Mouse (Mus musculus): ENCODE measurements around the gene Tubb2b. TPM values are rescaled to one million over a fixed set of nuclear protein-coding genes. Genes with fewer than 3 reads are reported as not detected.

The Tubb2b gene
- total and polyA plus RNA-seq, 3 experiments, result 3.5 to 9.7 (median 3.8) TPM

DNA sequence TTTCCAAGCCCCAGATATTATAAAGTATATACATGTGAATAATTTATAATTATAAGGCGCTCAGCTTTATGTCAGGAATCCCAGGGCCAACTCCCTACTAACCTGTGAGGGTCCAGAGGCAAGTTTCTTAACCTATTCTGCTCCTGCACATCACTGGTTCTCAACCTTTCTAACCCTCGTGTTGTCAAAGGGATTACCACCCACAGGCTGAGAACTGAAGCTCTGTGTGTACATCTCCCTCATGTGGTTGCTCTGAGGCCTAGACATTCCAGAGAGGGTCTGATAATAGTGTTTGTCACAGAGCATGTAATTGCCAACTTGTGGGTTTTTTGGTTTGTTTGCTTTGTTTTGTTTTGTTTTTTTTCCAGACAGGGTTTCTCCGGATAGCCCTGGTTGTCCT, 16.6 kb upstream of the Tubb2b start:
- peaks cover 14% of the 10 kb centered on the region for H3K4me1 ChIP-seq (ENCODE audit: insufficient read depth, low read depth, low read length)
- no peak for DNase-seq (ENCODE audit: low spot score)
- no peak for ATAC-seq (ENCODE audit: extremely low read depth, insufficient number of reproducible peaks, low FRiP score, poor library complexity, severe bottlenecking)

GRCm38 (mm10) chr13:34143389-34143788, 13.1 kb upstream of the Tubb2b start:
- Histone ChIP-seq H3K4me1 (ENCODE audit: insufficient read depth, low read depth, low read length) (peaks cover 4% of the 10 kb centered on the region), H3K36me3 (replicated peaks) (no peaks in the 10 kb centered on the region), H3K9me3 (replicated peaks) (no peaks in the 10 kb centered on the region), H3K27me3 (ENCODE audit: insufficient read depth, low read length) (peaks cover 14% of the 10 kb centered on the region), H3K4me3 (ENCODE audit: low read depth, low read length) (no peak overlapping the region)
- DNase-seq (ENCODE audit: low spot score) (no peak), ATAC-seq (ENCODE audit: extremely low read depth, insufficient number of reproducible peaks, low FRiP score, poor library complexity, severe bottlenecking) (no peak)
- TF ChIP-seq CTCF (IDR thresholded peaks at IDR 0.05; ENCODE audit: low read depth, low read length) (no peak), GATA2 (IDR thresholded peaks at IDR 0.05; ENCODE audit: borderline replicate concordance, low read depth, low read length) (no peak), POLR2AphosphoS5 (IDR thresholded peaks at IDR 0.05; ENCODE audit: insufficient replicate concordance, low read depth, low read length) (no peak)

More for the DNA sequence above, 16.6 kb upstream of the Tubb2b start:
- Histone ChIP-seq H3K9me3 (replicated peaks) (no peaks in the 10 kb centered on the region), H3K36me3 (replicated peaks) (no peaks in the 10 kb centered on the region), H3K4me3 (ENCODE audit: low read depth, low read length) (no peak overlapping the region), H3K27me3 (ENCODE audit: insufficient read depth, low read length) (peaks cover 38% of the 10 kb centered on the region)
- TF ChIP-seq GATA1 (IDR thresholded peaks at IDR 0.05; ENCODE audit: borderline replicate concordance, low read length) (no peak), TAL1 (conservative IDR thresholded peaks at IDR 0.05; ENCODE audit: low read depth, low read length) (no peak), GATA2 (IDR thresholded peaks at IDR 0.05; ENCODE audit: borderline replicate concordance, low read depth, low read length) (no peak), CTCF (IDR thresholded peaks at IDR 0.05; ENCODE audit: low read depth, low read length) (no peak)

DNA sequence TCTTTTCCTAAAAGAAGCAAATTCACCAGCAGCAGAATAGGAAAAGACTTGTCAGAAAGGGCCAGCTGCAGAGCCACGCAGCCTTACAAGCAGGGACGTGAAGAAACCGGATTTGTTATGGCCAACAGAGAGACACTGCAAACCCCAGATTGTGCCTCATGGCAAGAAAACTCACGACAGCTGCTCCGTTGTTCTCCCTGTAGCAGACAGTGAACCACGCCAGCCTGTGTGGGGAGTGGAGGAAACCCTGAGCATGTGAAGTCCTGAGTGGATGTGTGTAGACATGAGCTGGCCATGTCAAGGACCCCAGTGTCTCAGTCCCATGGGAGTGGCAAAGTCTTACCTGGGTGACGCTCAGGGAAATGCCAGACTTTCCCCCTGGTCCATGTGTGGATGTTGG, 6.3 kb upstream of the Tubb2b start:
- no peaks in the 10 kb centered on the region for H3K9me3 ChIP-seq (replicated peaks)
- peaks cover 41% of the 10 kb centered on the region for H3K27me3 ChIP-seq (ENCODE audit: insufficient read depth, low read length)
- peaks cover 6% of the 10 kb centered on the region for H3K4me1 ChIP-seq (ENCODE audit: insufficient read depth, low read depth, low read length)
- TF ChIP-seq CTCF (IDR thresholded peaks at IDR 0.05; ENCODE audit: low read depth, low read length), result no peak
- no peak for TF ChIP-seq GATA1 (IDR thresholded peaks at IDR 0.05; ENCODE audit: borderline replicate concordance, low read length)
- TF ChIP-seq TAL1 (conservative IDR thresholded peaks at IDR 0.05; ENCODE audit: low read depth, low read length), result no peak
- no peak for TF ChIP-seq GATA2 (IDR thresholded peaks at IDR 0.05; ENCODE audit: borderline replicate concordance, low read depth, low read length)
- TF ChIP-seq POLR2AphosphoS5 (IDR thresholded peaks at IDR 0.05; ENCODE audit: insufficient replicate concordance, low read depth, low read length), result no peak
- no peak overlapping the region for H3K4me3 ChIP-seq (ENCODE audit: low read depth, low read length)
- ATAC-seq (ENCODE audit: extremely low read depth, insufficient number of reproducible peaks, low FRiP score, poor library complexity, severe bottlenecking) (no peak), DNase-seq (ENCODE audit: low spot score) (no peak)
- H3K36me3 ChIP-seq (replicated peaks), result no peaks in the 10 kb centered on the region

- Histone ChIP-seq H3K4me3 (ENCODE audit: low read depth, low read length) (no peak overlapping the region), H3K4me1 (ENCODE audit: insufficient read depth, low read depth, low read length) (peaks cover 29% of the 10 kb centered on the region), H3K36me3 (replicated peaks) (no peaks in the 10 kb centered on the region), H3K9me3 (replicated peaks) (no peaks in the 10 kb centered on the region), H3K27me3 (ENCODE audit: insufficient read depth, low read length) (peaks cover 59% of the 10 kb centered on the region)
- TF ChIP-seq POLR2AphosphoS5 (IDR thresholded peaks at IDR 0.05; ENCODE audit: insufficient replicate concordance, low read depth, low read length), result no peak
- DNase-seq (ENCODE audit: low spot score) (no peak), ATAC-seq (ENCODE audit: extremely low read depth, insufficient number of reproducible peaks, low FRiP score, poor library complexity, severe bottlenecking) (no peak)
These were observed 4.0 kb upstream of the Tubb2b start for GRCm38 (mm10) chr13:34134276-34134675.

GRCm38 (mm10) chr13:34133326-34134071, 3.2 kb upstream of the Tubb2b start:
- no peak for DNase-seq (ENCODE audit: low spot score)

GRCm38 (mm10) chr13:34132875-34133274, 2.6 kb upstream of the Tubb2b start:
- no peak for TF ChIP-seq TAL1 (conservative IDR thresholded peaks at IDR 0.05; ENCODE audit: low read depth, low read length)
- no peak for TF ChIP-seq GATA1 (IDR thresholded peaks at IDR 0.05; ENCODE audit: borderline replicate concordance, low read length)
- TF ChIP-seq POLR2AphosphoS5 (IDR thresholded peaks at IDR 0.05; ENCODE audit: insufficient replicate concordance, low read depth, low read length), result no peak
- TF ChIP-seq GATA2 (IDR thresholded peaks at IDR 0.05; ENCODE audit: borderline replicate concordance, low read depth, low read length), result no peak
- TF ChIP-seq CTCF (IDR thresholded peaks at IDR 0.05; ENCODE audit: low read depth, low read length), result no peak
- Histone ChIP-seq H3K4me1 (ENCODE audit: insufficient read depth, low read depth, low read length) (peaks cover 36% of the 10 kb centered on the region), H3K9me3 (replicated peaks) (no peaks in the 10 kb centered on the region), H3K27me3 (ENCODE audit: insufficient read depth, low read length) (peaks cover 60% of the 10 kb centered on the region), H3K4me3 (ENCODE audit: low read depth, low read length) (no peak overlapping the region), H3K36me3 (replicated peaks) (no peaks in the 10 kb centered on the region)
- no peak for ATAC-seq (ENCODE audit: extremely low read depth, insufficient number of reproducible peaks, low FRiP score, poor library complexity, severe bottlenecking)
- DNase-seq (ENCODE audit: low spot score), result no peak

More at GRCm38 (mm10) chr13:34133326-34134071, 3.2 kb upstream of the Tubb2b start:
- Histone ChIP-seq H3K4me3 (ENCODE audit: low read depth, low read length) (no peak overlapping the region), H3K9me3 (replicated peaks) (no peaks in the 10 kb centered on the region), H3K36me3 (replicated peaks) (no peaks in the 10 kb centered on the region), H3K27me3 (ENCODE audit: insufficient read depth, low read length) (peaks cover 62% of the 10 kb centered on the region), H3K4me1 (ENCODE audit: insufficient read depth, low read depth, low read length) (peaks cover 36% of the 10 kb centered on the region)
- no peak for ATAC-seq (ENCODE audit: extremely low read depth, insufficient number of reproducible peaks, low FRiP score, poor library complexity, severe bottlenecking)
- TF ChIP-seq POLR2AphosphoS5 (IDR thresholded peaks at IDR 0.05; ENCODE audit: insufficient replicate concordance, low read depth, low read length), result no peak
- TF ChIP-seq CTCF (IDR thresholded peaks at IDR 0.05; ENCODE audit: low read depth, low read length), result no peak
- TF ChIP-seq GATA1 (IDR thresholded peaks at IDR 0.05; ENCODE audit: borderline replicate concordance, low read length), result no peak
- no peak for TF ChIP-seq TAL1 (conservative IDR thresholded peaks at IDR 0.05; ENCODE audit: low read depth, low read length)
- no peak for TF ChIP-seq GATA2 (IDR thresholded peaks at IDR 0.05; ENCODE audit: borderline replicate concordance, low read depth, low read length)

Data from G1E (cell line).